Mouse (Mus musculus): ENCODE results near the gene Sox5. TPM values are rescaled to one million over a fixed set of nuclear protein-coding genes. Genes with fewer than 3 reads are reported as not detected.

Sox5 gene
- polyA plus RNA-seq, 1 experiment from 2014 or later = 55.3 TPM

DNA sequence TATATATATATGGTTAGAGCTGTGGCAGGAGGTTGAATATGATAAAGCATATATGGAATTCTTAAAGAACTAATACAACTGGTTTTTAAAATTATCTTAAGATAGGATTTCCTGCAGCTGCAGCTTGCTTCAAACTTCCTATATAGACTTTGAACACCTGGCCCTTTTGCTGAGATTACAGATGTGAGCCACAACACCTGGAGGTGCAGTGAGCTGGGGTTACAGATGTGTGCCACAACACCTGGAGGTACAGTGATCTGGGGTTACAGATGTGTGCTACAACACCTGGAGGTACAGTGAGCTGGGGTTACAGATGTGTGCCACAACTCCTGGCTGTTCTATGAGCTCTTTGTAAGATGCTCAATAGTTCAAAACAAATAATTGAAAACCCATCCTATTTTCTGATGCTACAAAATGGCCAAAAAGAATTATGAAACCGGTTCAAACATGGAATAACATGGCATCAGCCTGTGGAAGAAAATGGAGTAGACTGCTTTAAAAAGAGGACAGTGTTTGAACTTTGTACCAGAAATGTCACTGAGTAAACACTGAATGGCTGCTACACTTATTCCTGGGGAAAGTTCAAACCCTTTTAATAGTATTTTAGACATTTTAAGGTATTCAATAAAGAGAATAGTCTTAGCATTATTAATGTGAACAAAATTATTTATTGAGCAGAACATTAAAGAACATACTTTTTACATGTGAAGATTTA lies 695.5 kb downstream of the Sox5 start:
- no peaks in the 10 kb centered on the region for H3K36me3 ChIP-seq
- no peak for ATAC-seq (ENCODE audit: insufficient number of reproducible peaks, insufficient read depth, low FRiP score, low TSS enrichment)
- H3K4me3 ChIP-seq = no peak overlapping the region
- no peaks in the 10 kb centered on the region for H3K9me3 ChIP-seq
- H3K4me1 ChIP-seq = 0 out of 2 replicates have a peak, but pooled peaks cover 3% of the 10 kb centered on the region
- H3K9ac ChIP-seq = no peak overlapping the region
- WGBS = 81% methylated on average over 1 of the region's 1 CpGs
- no peaks in the 10 kb centered on the region for H3K27me3 ChIP-seq
- no peak overlapping the region for H3K4me2 ChIP-seq (replicated peaks)
- H3K27ac ChIP-seq = no peak overlapping the region

DNA sequence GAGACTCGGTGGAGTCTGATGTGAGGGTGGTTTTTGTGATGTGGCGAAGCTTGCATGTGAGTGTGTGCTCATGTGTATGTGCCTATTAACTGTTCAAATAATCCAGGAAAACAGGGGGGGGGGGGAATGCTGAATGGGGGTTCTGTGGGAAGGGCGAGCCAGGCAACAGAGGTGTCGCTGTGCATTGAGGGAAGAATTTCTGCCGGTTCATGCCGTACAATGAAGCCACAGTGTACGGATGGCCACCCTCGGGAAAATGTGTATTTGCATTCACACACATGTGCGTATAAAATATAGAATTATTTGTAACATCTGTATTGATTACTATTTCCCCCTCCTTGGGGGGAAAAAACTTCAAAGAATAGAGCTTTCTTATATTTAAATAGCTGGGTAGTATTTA lies 699.5 kb downstream of the Sox5 start:
- 78% methylated on average over 9 of the region's 9 CpGs for WGBS
- 0 out of 2 replicates have a peak, but pooled peaks cover 3% of the 10 kb centered on the region for H3K4me1 ChIP-seq
- H3K27me3 ChIP-seq = no peaks in the 10 kb centered on the region
- H3K36me3 ChIP-seq = no peaks in the 10 kb centered on the region
- H3K9me3 ChIP-seq = no peaks in the 10 kb centered on the region
- H3K4me2 ChIP-seq (replicated peaks) = no peak overlapping the region
- no peak for ATAC-seq (ENCODE audit: insufficient number of reproducible peaks, insufficient read depth, low FRiP score, low TSS enrichment)
- no peak overlapping the region for H3K27ac ChIP-seq
- H3K4me3 ChIP-seq = no peak overlapping the region
- H3K9ac ChIP-seq = no peak overlapping the region

DNA sequence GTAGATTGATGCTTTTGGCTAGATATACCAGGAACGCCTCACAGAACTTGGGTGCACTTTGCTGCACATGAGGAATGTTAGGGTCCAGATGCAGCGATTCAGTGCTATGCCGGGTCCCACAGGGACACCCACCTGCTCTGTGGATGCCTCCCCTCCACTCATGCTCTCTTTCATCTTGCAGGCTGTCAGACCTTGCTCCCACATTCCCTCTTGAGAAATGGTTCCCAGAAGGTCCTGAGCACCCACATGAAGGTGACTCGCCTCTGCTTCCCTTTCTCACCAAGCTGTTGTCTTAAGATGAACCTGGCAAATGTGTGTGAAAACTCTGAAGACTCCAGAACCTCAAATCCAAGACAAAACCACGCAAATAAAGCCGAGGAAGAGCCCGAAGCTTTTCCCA lies 704.0 kb downstream of the Sox5 start:
- no peak overlapping the region for H3K27ac ChIP-seq
- H3K27me3 ChIP-seq = no peaks in the 10 kb centered on the region
- no peak overlapping the region for H3K4me2 ChIP-seq (replicated peaks)
- no peak overlapping the region for H3K4me3 ChIP-seq
- H3K4me1 ChIP-seq = peaks cover 12% of the 10 kb centered on the region
- no peaks in the 10 kb centered on the region for H3K36me3 ChIP-seq
- ATAC-seq (ENCODE audit: insufficient number of reproducible peaks, insufficient read depth, low FRiP score, low TSS enrichment) = no peak
- H3K9ac ChIP-seq = no peak overlapping the region
- WGBS = 94% methylated on average over 7 of the region's 7 CpGs
- no peaks in the 10 kb centered on the region for H3K9me3 ChIP-seq

DNA sequence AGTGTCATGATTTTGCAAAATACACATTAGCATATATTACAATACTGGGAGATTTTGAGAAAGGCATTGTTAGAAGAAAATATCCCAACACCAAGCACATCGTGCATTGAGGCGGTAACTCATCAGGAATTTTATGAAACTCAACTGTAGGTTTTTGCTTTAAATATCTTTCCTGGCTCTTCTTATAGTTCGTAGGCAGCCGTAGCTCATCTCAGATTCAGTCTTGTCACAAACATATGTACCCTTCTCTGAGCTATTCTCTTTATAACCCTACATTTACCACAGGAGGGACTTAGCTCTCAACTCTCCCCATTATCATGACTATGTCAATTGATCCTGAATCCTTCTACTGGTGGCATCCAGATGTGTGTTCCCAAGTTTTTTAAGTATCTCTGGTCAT lies 705.4 kb downstream of the Sox5 start:
- H3K9me3 ChIP-seq = no peaks in the 10 kb centered on the region
- H3K4me1 ChIP-seq = peaks cover 12% of the 10 kb centered on the region
- H3K27me3 ChIP-seq = no peaks in the 10 kb centered on the region
- no peak overlapping the region for H3K9ac ChIP-seq
- ATAC-seq (ENCODE audit: insufficient number of reproducible peaks, insufficient read depth, low FRiP score, low TSS enrichment) = no peak
- no peak overlapping the region for H3K4me2 ChIP-seq (replicated peaks)
- H3K4me3 ChIP-seq = no peak overlapping the region
- H3K36me3 ChIP-seq = no peaks in the 10 kb centered on the region
- 95% methylated on average over 4 of the region's 4 CpGs for WGBS
- no peak overlapping the region for H3K27ac ChIP-seq

DNA sequence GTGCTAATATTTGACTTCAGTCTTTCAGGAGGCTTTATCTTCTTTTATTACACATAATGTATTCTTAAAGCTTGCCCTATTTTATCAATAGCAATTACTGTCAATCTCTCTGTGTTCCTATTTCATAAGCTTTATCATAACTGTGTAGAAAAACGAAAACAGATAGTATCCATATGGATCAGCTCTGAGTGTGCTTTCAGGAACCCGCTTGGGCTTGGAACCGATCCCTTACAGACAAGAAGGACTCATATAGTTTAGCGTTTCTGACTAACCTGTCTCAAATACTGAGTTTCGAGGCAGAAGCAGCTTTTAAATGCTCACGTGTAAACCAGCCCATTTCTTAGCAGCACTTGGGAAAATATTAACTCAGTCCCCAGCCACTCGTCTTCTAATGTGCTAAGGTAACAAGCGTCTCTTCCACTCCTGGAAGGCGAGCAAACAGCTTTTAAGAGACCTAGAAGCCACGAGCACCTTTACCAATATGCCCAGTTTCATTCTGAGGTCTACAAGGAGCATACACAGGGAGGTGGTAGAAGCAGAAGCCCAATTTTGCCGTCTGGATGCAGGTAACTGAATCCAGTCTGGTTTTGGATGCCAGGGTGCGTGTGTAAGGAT lies 706.3 kb downstream of the Sox5 start:
- Histone ChIP-seq H3K27me3 (no peaks in the 10 kb centered on the region), H3K4me1 (peaks cover 12% of the 10 kb centered on the region), H3K4me3 (no peak overlapping the region), H3K9ac (no peak overlapping the region), H3K27ac (no peak overlapping the region), H3K36me3 (no peaks in the 10 kb centered on the region), H3K4me2 (replicated peaks) (no peak overlapping the region), H3K9me3 (no peaks in the 10 kb centered on the region)
- WGBS = 72% methylated on average over 12 of the region's 12 CpGs
- no peak for ATAC-seq (ENCODE audit: insufficient number of reproducible peaks, insufficient read depth, low FRiP score, low TSS enrichment)

DNA sequence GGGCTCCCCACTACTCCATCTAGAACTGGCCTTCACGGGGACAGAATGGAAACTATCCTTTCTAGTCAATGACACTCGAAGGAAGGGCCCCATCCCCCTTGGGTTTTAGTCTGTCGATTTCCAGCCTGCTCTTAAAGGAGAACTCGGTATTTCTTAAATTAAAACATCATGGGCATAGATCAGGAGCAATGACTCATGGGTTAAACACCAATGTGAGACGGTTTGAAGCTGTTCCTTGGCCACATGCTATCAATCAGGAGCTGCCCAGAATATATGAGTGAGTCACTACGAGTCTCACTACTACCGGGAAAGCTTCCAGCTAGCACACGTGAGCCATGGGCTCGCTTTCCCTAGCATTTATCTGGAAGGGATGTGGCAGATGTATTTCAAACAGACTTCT lies 707.0 kb downstream of the Sox5 start:
- H3K27ac ChIP-seq = peak overlapping the region; percentile 76; the same call in 1 of the 2 replicates
- H3K4me2 ChIP-seq (replicated peaks) = peak overlapping the region; percentile 23
- peak; percentile 41; the same call in 1 of the 2 replicates for ATAC-seq (ENCODE audit: insufficient number of reproducible peaks, insufficient read depth, low FRiP score, low TSS enrichment)
- H3K9ac ChIP-seq = no peak overlapping the region
- peaks cover 12% of the 10 kb centered on the region for H3K4me1 ChIP-seq
- H3K36me3 ChIP-seq = no peaks in the 10 kb centered on the region
- H3K27me3 ChIP-seq = no peaks in the 10 kb centered on the region
- H3K4me3 ChIP-seq = no peak overlapping the region
- 19% methylated on average over 9 of the region's 9 CpGs for WGBS
- H3K9me3 ChIP-seq = no peaks in the 10 kb centered on the region

DNA sequence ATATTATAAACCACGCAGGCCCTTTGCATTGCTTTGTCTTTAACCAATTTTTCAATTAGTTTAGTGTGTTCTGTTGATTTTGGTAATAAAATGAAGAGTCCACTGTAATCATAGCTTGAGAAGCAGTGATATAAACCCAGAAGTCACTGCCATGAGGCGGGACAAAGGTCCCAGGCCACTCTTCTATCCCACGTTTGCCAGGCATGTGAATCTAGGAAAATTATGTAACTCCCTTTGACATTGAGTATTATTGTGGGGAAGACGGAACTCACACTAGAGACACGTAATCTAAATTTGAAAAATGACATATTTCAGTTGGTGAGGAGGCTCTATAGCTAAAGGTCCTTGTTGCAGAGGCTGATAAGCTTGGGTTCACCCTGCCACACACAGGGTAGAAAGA lies 711.3 kb downstream of the Sox5 start:
- ATAC-seq (ENCODE audit: insufficient number of reproducible peaks, insufficient read depth, low FRiP score, low TSS enrichment) = no peak
- 89% methylated on average over 5 of the region's 5 CpGs for WGBS
- H3K4me3 ChIP-seq = no peak overlapping the region

DNA sequence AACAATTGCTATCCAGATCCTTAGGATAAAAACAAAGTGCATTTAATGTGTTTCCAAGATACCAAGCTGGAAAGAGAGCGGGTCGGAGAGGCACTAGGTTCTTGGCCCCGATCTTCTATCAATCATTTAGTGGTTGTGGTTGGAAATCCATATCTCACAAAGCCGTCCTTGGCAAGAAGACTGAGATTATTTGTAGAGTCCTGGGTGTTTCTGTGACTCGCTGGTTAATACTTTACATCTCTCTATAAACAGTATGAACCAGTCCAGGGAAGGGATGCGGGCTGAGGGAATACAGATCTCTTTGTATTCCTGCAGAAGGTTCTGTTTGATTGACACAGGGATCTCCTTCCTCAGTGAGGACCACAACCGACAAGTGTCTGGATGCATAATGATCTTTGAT lies 714.3 kb downstream of the Sox5 start:
- no peak overlapping the region for H3K4me3 ChIP-seq
- no peak overlapping the region for H3K27ac ChIP-seq
- WGBS = 74% methylated on average over 7 of the region's 7 CpGs
- no peaks in the 10 kb centered on the region for H3K4me1 ChIP-seq
- H3K9ac ChIP-seq = no peak overlapping the region
- ATAC-seq (ENCODE audit: insufficient number of reproducible peaks, insufficient read depth, low FRiP score, low TSS enrichment) = no peak
- no peaks in the 10 kb centered on the region for H3K9me3 ChIP-seq
- H3K4me2 ChIP-seq (replicated peaks) = no peak overlapping the region
- no peaks in the 10 kb centered on the region for H3K27me3 ChIP-seq
- no peaks in the 10 kb centered on the region for H3K36me3 ChIP-seq

More for the DNA sequence above, 711.3 kb downstream of the Sox5 start:
- Histone ChIP-seq H3K9me3 (no peaks in the 10 kb centered on the region), H3K9ac (no peak overlapping the region), H3K27ac (no peak overlapping the region), H3K4me1 (peaks cover 9% of the 10 kb centered on the region), H3K36me3 (no peaks in the 10 kb centered on the region), H3K27me3 (no peaks in the 10 kb centered on the region), H3K4me2 (replicated peaks) (no peak overlapping the region)

DNA sequence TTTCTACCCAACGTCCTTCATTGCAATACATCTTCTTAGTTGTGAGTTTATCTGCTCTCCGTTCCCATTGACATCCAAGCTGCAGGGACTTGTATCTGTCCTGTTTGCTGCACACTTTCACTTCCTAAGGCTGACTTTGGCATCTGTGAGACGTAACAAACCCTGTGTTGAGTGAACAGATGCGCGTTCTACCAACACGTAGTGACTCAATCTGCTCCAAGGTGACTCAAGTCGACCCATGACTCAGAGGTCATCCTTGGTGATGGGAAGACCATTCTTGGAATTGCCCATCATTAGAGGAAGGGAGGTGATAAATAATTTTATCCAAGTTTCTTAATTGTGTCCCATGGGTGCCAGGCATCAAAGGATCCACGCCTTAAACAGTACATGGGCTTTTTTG lies 719.3 kb downstream of the Sox5 start:
- Histone ChIP-seq H3K4me2 (replicated peaks) (no peak overlapping the region), H3K36me3 (no peaks in the 10 kb centered on the region), H3K4me3 (no peak overlapping the region), H3K9ac (no peak overlapping the region), H3K27ac (no peak overlapping the region), H3K4me1 (no peaks in the 10 kb centered on the region), H3K9me3 (no peaks in the 10 kb centered on the region), H3K27me3 (no peaks in the 10 kb centered on the region)
- ATAC-seq (ENCODE audit: insufficient number of reproducible peaks, insufficient read depth, low FRiP score, low TSS enrichment) = no peak
- WGBS = 92% methylated on average over 8 of the region's 8 CpGs

DNA sequence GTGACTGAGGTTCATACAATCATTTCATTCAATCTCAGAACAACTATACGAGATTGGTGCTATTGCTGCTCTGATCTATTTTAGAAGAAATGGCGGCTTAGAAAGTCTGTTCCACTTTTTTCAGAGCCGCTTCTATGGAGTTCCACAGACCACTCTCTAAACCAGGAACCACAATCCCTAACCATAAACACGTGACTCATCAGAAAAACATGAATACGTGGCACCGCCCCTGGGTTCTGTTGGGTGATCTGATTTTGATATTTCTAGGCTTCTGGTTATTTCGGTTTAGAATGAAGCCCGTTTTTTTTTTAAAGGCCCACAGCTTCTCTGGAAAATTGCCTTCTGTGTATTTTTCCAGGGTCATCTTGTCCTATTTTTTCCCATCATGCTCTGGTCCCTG lies 720.0 kb downstream of the Sox5 start:
- H3K4me3 ChIP-seq = no peak overlapping the region
- no peaks in the 10 kb centered on the region for H3K36me3 ChIP-seq
- ATAC-seq (ENCODE audit: insufficient number of reproducible peaks, insufficient read depth, low FRiP score, low TSS enrichment) = no peak
- H3K27me3 ChIP-seq = no peaks in the 10 kb centered on the region
- 0 out of 2 replicates have a peak, but pooled peaks cover 5% of the 10 kb centered on the region for H3K4me1 ChIP-seq
- 86% methylated on average over 8 of the region's 8 CpGs for WGBS
- no peak overlapping the region for H3K27ac ChIP-seq
- no peak overlapping the region for H3K9ac ChIP-seq
- H3K4me2 ChIP-seq (replicated peaks) = no peak overlapping the region
- H3K9me3 ChIP-seq = no peaks in the 10 kb centered on the region

DNA sequence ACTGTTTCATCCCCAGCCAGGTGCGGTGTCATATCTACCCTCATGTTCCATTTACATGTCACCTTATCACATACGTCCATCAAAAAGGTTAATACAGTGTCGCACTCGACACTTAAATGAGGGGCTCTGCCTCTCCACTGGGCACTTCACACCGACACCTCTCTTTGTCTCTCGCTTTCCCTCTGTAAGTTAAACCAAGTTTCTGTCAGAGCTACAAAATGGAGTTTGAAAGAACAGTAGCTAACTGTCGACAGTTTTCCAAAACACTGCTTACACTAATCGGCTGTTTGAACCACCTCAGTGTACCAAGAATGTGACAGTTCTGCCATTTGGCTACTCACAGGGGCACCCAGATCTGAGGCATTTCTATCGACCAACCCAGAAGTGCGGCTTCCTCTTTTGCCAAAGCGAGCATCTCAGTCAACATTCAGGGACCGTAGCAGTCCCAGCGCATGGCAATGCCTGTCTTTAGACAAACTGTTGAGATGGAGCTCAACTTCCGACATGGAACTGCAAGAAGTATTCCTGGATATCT lies 724.6 kb downstream of the Sox5 start:
- H3K27me3 ChIP-seq = no peaks in the 10 kb centered on the region
- H3K9ac ChIP-seq = no peak overlapping the region
- no peak overlapping the region for H3K4me3 ChIP-seq
- peak overlapping the region; percentile 77 for H3K27ac ChIP-seq
- ATAC-seq (ENCODE audit: insufficient number of reproducible peaks, insufficient read depth, low FRiP score, low TSS enrichment) = no peak
- H3K36me3 ChIP-seq = no peaks in the 10 kb centered on the region
- WGBS = 61% methylated on average over 14 of the region's 14 CpGs
- H3K4me1 ChIP-seq = peaks cover 16% of the 10 kb centered on the region; the same call in 1 of the 2 replicates
- H3K9me3 ChIP-seq = no peaks in the 10 kb centered on the region
- H3K4me2 ChIP-seq (replicated peaks) = no peak overlapping the region

Measured in embryonic facial prominence, embryonic 12.5 days (tissue).